Mouse (Mus musculus): Measurements from ENCODE around the gene Macrod2. TPM values are rescaled to one million over a fixed set of nuclear protein-coding genes. Genes with fewer than 3 reads are reported as not detected.
A peak's percentile ranks its signal among the peaks of the same experiment; 100 is the strongest.

Macrod2 gene
- polyA plus RNA-seq, 1 experiment, result 20.2 TPM

GRCm38 (mm10) chr2:141279130-141279698, 884.1 kb downstream of the Macrod2 start:
- no peak overlapping the region for H3K4me3 ChIP-seq (replicated peaks; ENCODE audit: insufficient read depth, low read depth, low read length)
- no peaks in the 10 kb centered on the region for H3K27me3 ChIP-seq (ENCODE audit: control insufficient read depth, insufficient read depth, low read length)
- TF ChIP-seq CTCF (IDR thresholded peaks at IDR 0.05; ENCODE audit: borderline replicate concordance, insufficient read depth, low read depth, low read length), result no peak
- no peak for TF ChIP-seq POLR2A (IDR thresholded peaks at IDR 0.05; ENCODE audit: borderline replicate concordance, insufficient read depth, low read length)
- H3K27ac ChIP-seq (ENCODE audit: insufficient read depth, low read length), result no peak overlapping the region
- DNase-seq, result no peak
- H3K4me1 ChIP-seq (ENCODE audit: control insufficient read depth, insufficient read depth, low read length), result no peaks in the 10 kb centered on the region
- WGBS, result 86% methylated on average over 5 of the region's 5 CpGs

DNA sequence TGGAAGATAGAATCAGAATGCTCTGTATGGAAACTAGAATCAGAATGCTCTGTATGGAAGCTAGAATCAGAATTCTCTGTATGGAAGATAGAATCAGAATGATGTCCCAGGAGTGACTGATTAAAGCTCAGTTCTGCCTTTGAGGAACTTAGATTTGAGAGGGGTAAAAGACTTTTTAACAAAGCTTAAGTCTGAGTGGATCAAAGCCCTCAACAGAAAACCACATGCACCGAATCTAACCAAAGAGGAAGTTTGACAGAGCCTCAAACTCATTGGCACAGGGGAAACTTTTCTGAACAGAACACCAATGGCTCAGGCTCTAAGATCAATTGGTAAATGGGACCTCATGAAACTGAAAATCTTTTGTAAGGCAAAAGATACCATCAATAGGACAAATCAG, 885.7 kb downstream of the Macrod2 start:
- DNase-seq, result no peak
- no peak overlapping the region for H3K4me3 ChIP-seq (replicated peaks; ENCODE audit: insufficient read depth, low read depth, low read length)
- TF ChIP-seq POLR2A (IDR thresholded peaks at IDR 0.05; ENCODE audit: borderline replicate concordance, insufficient read depth, low read length), result no peak
- TF ChIP-seq CTCF (IDR thresholded peaks at IDR 0.05; ENCODE audit: borderline replicate concordance, insufficient read depth, low read depth, low read length), result no peak
- no peaks in the 10 kb centered on the region for H3K27me3 ChIP-seq (ENCODE audit: control insufficient read depth, insufficient read depth, low read length)
- 83% methylated on average over 1 of the region's 1 CpGs for WGBS
- no peaks in the 10 kb centered on the region for H3K4me1 ChIP-seq (ENCODE audit: control insufficient read depth, insufficient read depth, low read length)
- H3K27ac ChIP-seq (ENCODE audit: insufficient read depth, low read length), result no peak overlapping the region

DNA sequence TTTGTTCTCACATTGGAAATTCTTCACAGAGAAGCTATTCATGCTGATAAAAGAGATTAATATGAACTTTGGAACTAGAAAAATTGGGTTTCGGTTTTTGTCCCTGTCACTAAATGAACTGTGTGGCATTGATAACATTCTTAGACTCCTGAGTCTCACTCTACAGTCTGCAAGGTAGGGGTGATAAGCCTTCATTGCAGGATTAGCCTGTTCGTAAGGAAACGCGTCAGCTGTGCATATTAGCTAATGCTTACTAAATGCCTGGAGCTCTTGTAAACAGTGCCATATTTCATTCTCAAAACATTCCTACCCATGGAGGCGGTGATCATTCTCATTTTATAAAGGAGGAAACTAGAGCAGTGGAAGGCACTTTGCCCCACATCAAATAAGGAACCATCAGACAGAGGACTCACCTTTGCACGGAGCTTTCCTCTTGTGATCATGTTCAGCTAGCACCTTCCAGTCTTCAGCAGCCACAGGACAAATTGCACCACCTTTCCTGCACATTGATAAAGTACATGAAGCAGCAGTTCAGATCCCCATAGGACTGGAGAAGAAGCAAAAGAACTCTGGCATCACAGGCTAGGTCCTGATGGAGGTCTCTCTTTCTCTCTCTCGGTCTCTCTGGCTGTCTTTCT, 891.1 kb downstream of the Macrod2 start:
- DNase-seq, result no peak
- Histone ChIP-seq H3K27ac (ENCODE audit: insufficient read depth, low read length) (no peak overlapping the region), H3K27me3 (ENCODE audit: control insufficient read depth, insufficient read depth, low read length) (no peaks in the 10 kb centered on the region), H3K4me1 (ENCODE audit: control insufficient read depth, insufficient read depth, low read length) (peaks cover 3% of the 10 kb centered on the region; the same call in 1 of the 2 replicates), H3K4me3 (replicated peaks; ENCODE audit: insufficient read depth, low read depth, low read length) (no peak overlapping the region)
- TF ChIP-seq CTCF (IDR thresholded peaks at IDR 0.05; ENCODE audit: borderline replicate concordance, insufficient read depth, low read depth, low read length), result no peak
- no peak for TF ChIP-seq POLR2A (IDR thresholded peaks at IDR 0.05; ENCODE audit: borderline replicate concordance, insufficient read depth, low read length)
- WGBS, result 92% methylated on average over 7 of the region's 7 CpGs

- Histone ChIP-seq H3K4me1 (ENCODE audit: control insufficient read depth, insufficient read depth, low read length) (peaks cover 3% of the 10 kb centered on the region; the same call in 1 of the 2 replicates), H3K27ac (ENCODE audit: insufficient read depth, low read length) (no peak overlapping the region), H3K27me3 (ENCODE audit: control insufficient read depth, insufficient read depth, low read length) (no peaks in the 10 kb centered on the region), H3K4me3 (replicated peaks; ENCODE audit: insufficient read depth, low read depth, low read length) (no peak overlapping the region)
- DNase-seq, result no peak
- WGBS, result 80% methylated on average over 7 of the region's 7 CpGs
- TF ChIP-seq CTCF (IDR thresholded peaks at IDR 0.05; ENCODE audit: borderline replicate concordance, insufficient read depth, low read depth, low read length) (no peak), POLR2A (IDR thresholded peaks at IDR 0.05; ENCODE audit: borderline replicate concordance, insufficient read depth, low read length) (no peak)
Observed at GRCm38 (mm10) chr2:141288494-141288893, 893.4 kb downstream of the Macrod2 start.

DNA sequence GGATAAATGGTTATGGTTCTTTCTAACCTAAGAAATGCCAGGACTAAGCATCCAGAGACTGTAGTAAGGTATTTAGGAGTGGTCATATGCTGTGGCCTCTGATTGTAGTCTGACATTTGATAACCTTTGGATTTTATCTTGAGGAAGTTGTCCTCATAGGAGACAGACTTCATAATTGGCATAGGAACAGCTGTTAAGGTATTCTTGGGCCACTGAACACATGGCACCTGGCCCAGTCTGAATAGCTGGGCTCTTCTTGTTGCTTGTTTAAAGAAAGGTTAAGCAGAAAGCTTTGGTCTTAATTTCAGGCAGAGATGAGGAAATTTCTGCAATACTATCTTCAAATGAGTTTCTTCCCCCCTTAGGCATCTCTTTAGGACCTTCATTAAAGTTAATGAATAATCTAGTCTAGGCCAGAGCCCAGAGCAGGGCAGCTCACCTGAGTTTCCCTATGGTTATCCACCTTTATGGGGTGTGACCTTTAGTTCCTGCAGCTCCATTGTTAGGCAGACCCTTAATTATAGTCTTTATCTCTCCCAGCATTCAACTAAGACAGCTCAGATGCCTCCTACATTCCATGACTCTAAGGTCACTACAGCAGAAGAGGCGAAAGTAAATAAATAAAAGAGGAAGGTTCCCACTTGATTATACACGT, 894.1 kb downstream of the Macrod2 start:
- TF ChIP-seq CTCF (IDR thresholded peaks at IDR 0.05; ENCODE audit: borderline replicate concordance, insufficient read depth, low read depth, low read length), result no peak
- no peak for TF ChIP-seq POLR2A (IDR thresholded peaks at IDR 0.05; ENCODE audit: borderline replicate concordance, insufficient read depth, low read length)
- H3K4me1 ChIP-seq (ENCODE audit: control insufficient read depth, insufficient read depth, low read length), result peaks cover 3% of the 10 kb centered on the region; the same call in 1 of the 2 replicates
- no peak overlapping the region for H3K4me3 ChIP-seq (replicated peaks; ENCODE audit: insufficient read depth, low read depth, low read length)
- DNase-seq, result peak in 1 of 2 experiments; percentile 25
- no peak overlapping the region for H3K27ac ChIP-seq (ENCODE audit: insufficient read depth, low read length)
- no peaks in the 10 kb centered on the region for H3K27me3 ChIP-seq (ENCODE audit: control insufficient read depth, insufficient read depth, low read length)
- WGBS, result 85% methylated on average over 2 of the region's 2 CpGs

DNA sequence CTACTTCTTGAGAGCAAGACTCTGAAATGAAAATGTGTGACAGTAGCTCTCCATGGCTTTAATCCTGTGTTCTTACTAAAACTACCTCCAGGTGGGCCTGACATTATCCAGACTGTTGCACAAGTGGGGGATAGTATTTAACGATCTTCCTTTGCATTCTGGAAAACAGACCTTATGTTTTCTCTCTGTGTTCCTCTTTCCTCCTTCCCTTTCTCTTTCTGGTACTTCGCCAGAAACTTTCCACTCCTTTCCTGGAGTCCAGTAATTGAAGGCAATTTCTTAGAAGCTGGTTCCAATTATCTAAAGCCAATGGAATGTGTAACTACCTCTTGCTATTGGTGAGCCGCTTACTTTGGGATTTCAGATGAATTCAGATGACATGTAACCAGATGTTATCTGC, 897.7 kb downstream of the Macrod2 start:
- WGBS, result 64% methylated on average over 3 of the region's 3 CpGs
- no peak for TF ChIP-seq CTCF (IDR thresholded peaks at IDR 0.05; ENCODE audit: borderline replicate concordance, insufficient read depth, low read depth, low read length)
- TF ChIP-seq POLR2A (IDR thresholded peaks at IDR 0.05; ENCODE audit: borderline replicate concordance, insufficient read depth, low read length), result no peak
- H3K4me1 ChIP-seq (ENCODE audit: control insufficient read depth, insufficient read depth, low read length), result peaks cover 3% of the 10 kb centered on the region; the same call in 1 of the 2 replicates
- H3K4me3 ChIP-seq (replicated peaks; ENCODE audit: insufficient read depth, low read depth, low read length), result no peak overlapping the region
- H3K27ac ChIP-seq (ENCODE audit: insufficient read depth, low read length), result no peak overlapping the region
- no peaks in the 10 kb centered on the region for H3K27me3 ChIP-seq (ENCODE audit: control insufficient read depth, insufficient read depth, low read length)
- DNase-seq, result no peak

GRCm38 (mm10) chr2:141299168-141299567, 904.1 kb downstream of the Macrod2 start:
- TF ChIP-seq CTCF (IDR thresholded peaks at IDR 0.05; ENCODE audit: borderline replicate concordance, insufficient read depth, low read depth, low read length) (no peak), POLR2A (IDR thresholded peaks at IDR 0.05; ENCODE audit: borderline replicate concordance, insufficient read depth, low read length) (no peak)
- H3K4me3 ChIP-seq (replicated peaks; ENCODE audit: insufficient read depth, low read depth, low read length), result no peak overlapping the region
- no peak overlapping the region for H3K27ac ChIP-seq (ENCODE audit: insufficient read depth, low read length)
- no peaks in the 10 kb centered on the region for H3K27me3 ChIP-seq (ENCODE audit: control insufficient read depth, insufficient read depth, low read length)
- no peak for DNase-seq
- 84% methylated on average over 6 of the region's 6 CpGs for WGBS
- H3K4me1 ChIP-seq (ENCODE audit: control insufficient read depth, insufficient read depth, low read length), result no peaks in the 10 kb centered on the region

- no peak overlapping the region for H3K4me3 ChIP-seq (replicated peaks; ENCODE audit: insufficient read depth, low read depth, low read length)
- H3K27me3 ChIP-seq (ENCODE audit: control insufficient read depth, insufficient read depth, low read length), result no peaks in the 10 kb centered on the region
- 95% methylated on average over 2 of the region's 2 CpGs for whole genome bisulfite sequencing
- no peak for DNase-seq
- no peaks in the 10 kb centered on the region for H3K4me1 ChIP-seq (ENCODE audit: control insufficient read depth, insufficient read depth, low read length)
- H3K27ac ChIP-seq (ENCODE audit: insufficient read depth, low read length), result no peak overlapping the region
- no peak for TF ChIP-seq POLR2A (IDR thresholded peaks at IDR 0.05; ENCODE audit: borderline replicate concordance, insufficient read depth, low read length)
- TF ChIP-seq CTCF (IDR thresholded peaks at IDR 0.05; ENCODE audit: borderline replicate concordance, insufficient read depth, low read depth, low read length), result no peak
Observed at GRCm38 (mm10) chr2:141301030-141301429, 905.9 kb downstream of the Macrod2 start.

Data from cerebellum, adult 2 months (tissue).